Mouse (Mus musculus): ENCODE measurements around the gene Kap. TPM values are rescaled to one million over a fixed set of nuclear protein-coding genes. Genes with fewer than 3 reads are reported as not detected.

Gene Kap
- not detected in 2 replicates for polyA plus RNA-seq (2014; fragmentation: Nextera tagmentation; extraction: Ambion mirVana)

GRCm38 (mm10) chr6:133853526-133853925 is at the start of gene Kap:
Gene Kap, minus strand, starts transcription at chr6:133853762.
- Histone ChIP-seq H3K4me2 (no peak within 1 kb of the TSS), H3K4me3 (ENCODE audit: low read depth, low read length) (no peak within 1 kb of the TSS), H3K9me3 (replicated peaks; ENCODE audit: control insufficient read depth, low read length) (no peaks in the 10 kb centered on the region), H3K27me3 (ENCODE audit: control insufficient read depth, insufficient read depth, low read length) (no peaks in the 10 kb centered on the region), H3K4me1 (ENCODE audit: control insufficient read depth, insufficient read depth, low read length) (no peaks in the 10 kb centered on the region), H3K27ac (ENCODE audit: low read depth, low read length) (no peak within 1 kb of the TSS), H3K9ac (ENCODE audit: low read depth, low read length) (no peak within 1 kb of the TSS), H3K36me3 (ENCODE audit: control insufficient read depth, insufficient read depth, low read length) (no peaks in the 10 kb centered on the region)
- ATAC-seq (replicated peaks; ENCODE audit: insufficient number of reproducible peaks, low FRiP score, low TSS enrichment): no peak
- 75% methylated on average over 1 of the region's 1 CpGs for WGBS (ENCODE audit: insufficient replicate concordance)

DNA sequence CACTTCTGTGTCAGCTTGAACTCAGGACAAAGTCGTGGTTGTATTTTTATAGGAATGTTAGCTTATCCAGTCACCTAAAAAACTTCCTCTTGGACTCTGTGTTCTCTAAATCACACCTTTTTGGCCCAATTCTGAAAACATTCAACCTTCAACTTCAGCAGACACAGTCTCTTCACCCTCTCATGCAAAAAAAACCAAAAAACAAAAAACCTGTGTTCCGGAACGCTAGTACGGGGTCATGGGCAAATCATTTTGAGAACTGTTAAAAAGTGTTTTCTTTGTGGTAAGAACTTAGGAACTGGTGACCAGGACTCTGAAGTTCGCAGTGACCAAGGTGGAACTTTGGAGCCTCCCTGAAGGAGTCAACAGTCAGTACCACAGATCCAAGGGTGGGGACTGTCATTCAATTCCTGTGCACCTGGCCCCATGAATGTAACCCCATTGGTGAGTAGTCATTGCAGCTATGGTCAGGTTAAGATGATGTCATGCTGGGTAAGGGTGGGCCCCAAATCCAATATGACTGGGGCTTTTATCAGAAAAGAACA is 32.4 kb upstream of the Kap start:
- Histone ChIP-seq H3K9ac (ENCODE audit: low read depth, low read length) (no peak overlapping the region), H3K9me3 (replicated peaks; ENCODE audit: control insufficient read depth, low read length) (no peaks in the 10 kb centered on the region), H3K36me3 (ENCODE audit: control insufficient read depth, insufficient read depth, low read length) (no peaks in the 10 kb centered on the region), H3K27me3 (ENCODE audit: control insufficient read depth, insufficient read depth, low read length) (no peaks in the 10 kb centered on the region), H3K4me3 (ENCODE audit: low read depth, low read length) (no peak overlapping the region), H3K27ac (ENCODE audit: low read depth, low read length) (no peak overlapping the region), H3K4me1 (ENCODE audit: control insufficient read depth, insufficient read depth, low read length) (no peaks in the 10 kb centered on the region), H3K4me2 (no peak overlapping the region)
- no peak for ATAC-seq (replicated peaks; ENCODE audit: insufficient number of reproducible peaks, low FRiP score, low TSS enrichment)
- WGBS (ENCODE audit: insufficient replicate concordance): 86% methylated on average over 5 of the region's 5 CpGs

DNA sequence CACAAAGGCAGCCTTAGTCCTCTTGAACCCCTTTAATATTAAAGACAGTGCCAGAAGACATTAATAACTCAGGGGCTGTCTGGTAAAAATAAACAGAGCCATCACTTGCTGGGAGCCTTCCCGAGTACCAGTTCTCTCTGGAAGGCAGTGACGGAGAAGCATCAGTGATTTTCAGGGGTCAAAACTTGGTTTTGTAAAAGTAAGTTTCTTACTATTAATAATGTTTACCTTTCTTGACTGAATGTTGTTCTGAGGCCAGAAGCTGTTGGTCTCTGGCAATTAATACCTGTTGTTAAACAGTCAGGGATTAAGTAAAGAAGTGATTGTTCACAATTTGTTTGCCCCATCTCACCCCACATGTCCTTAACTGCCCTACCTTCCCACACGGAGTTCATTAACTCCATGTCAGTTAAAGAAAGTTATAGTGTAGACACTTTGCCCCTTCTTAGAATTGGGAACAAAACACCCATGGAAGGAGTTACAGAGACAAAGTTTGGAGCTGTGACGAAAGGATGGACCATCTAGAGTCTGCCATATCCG is 30.0 kb upstream of the Kap start:
- Histone ChIP-seq H3K27ac (ENCODE audit: low read depth, low read length) (no peak overlapping the region), H3K27me3 (ENCODE audit: control insufficient read depth, insufficient read depth, low read length) (no peaks in the 10 kb centered on the region), H3K4me2 (no peak overlapping the region), H3K4me3 (ENCODE audit: low read depth, low read length) (no peak overlapping the region), H3K36me3 (ENCODE audit: control insufficient read depth, insufficient read depth, low read length) (no peaks in the 10 kb centered on the region), H3K9ac (ENCODE audit: low read depth, low read length) (no peak overlapping the region), H3K9me3 (replicated peaks; ENCODE audit: control insufficient read depth, low read length) (no peaks in the 10 kb centered on the region), H3K4me1 (ENCODE audit: control insufficient read depth, insufficient read depth, low read length) (no peaks in the 10 kb centered on the region)
- 72% methylated on average over 5 of the region's 5 CpGs for WGBS (ENCODE audit: insufficient replicate concordance)
- ATAC-seq (replicated peaks; ENCODE audit: insufficient number of reproducible peaks, low FRiP score, low TSS enrichment): no peak

GRCm38 (mm10) chr6:133875906-133876462 is 22.4 kb upstream of the Kap start:
- H3K4me2 ChIP-seq: no peak overlapping the region
- no peak overlapping the region for H3K4me3 ChIP-seq (ENCODE audit: low read depth, low read length)
- no peaks in the 10 kb centered on the region for H3K4me1 ChIP-seq (ENCODE audit: control insufficient read depth, insufficient read depth, low read length)
- H3K27ac ChIP-seq (ENCODE audit: low read depth, low read length): no peak overlapping the region
- WGBS (ENCODE audit: insufficient replicate concordance): 29% methylated on average over 12 of the region's 12 CpGs
- ATAC-seq (replicated peaks; ENCODE audit: insufficient number of reproducible peaks, low FRiP score, low TSS enrichment): no peak
- no peaks in the 10 kb centered on the region for H3K27me3 ChIP-seq (ENCODE audit: control insufficient read depth, insufficient read depth, low read length)
- no peaks in the 10 kb centered on the region for H3K9me3 ChIP-seq (replicated peaks; ENCODE audit: control insufficient read depth, low read length)
- no peak overlapping the region for H3K9ac ChIP-seq (ENCODE audit: low read depth, low read length)
- H3K36me3 ChIP-seq (ENCODE audit: control insufficient read depth, insufficient read depth, low read length): no peaks in the 10 kb centered on the region

- H3K4me1 ChIP-seq (ENCODE audit: control insufficient read depth, insufficient read depth, low read length): no peaks in the 10 kb centered on the region
- no peaks in the 10 kb centered on the region for H3K27me3 ChIP-seq (ENCODE audit: control insufficient read depth, insufficient read depth, low read length)
- H3K27ac ChIP-seq (ENCODE audit: low read depth, low read length): no peak overlapping the region
- no peak overlapping the region for H3K4me3 ChIP-seq (ENCODE audit: low read depth, low read length)
- no peak overlapping the region for H3K9ac ChIP-seq (ENCODE audit: low read depth, low read length)
- no peak overlapping the region for H3K4me2 ChIP-seq
- WGBS (ENCODE audit: insufficient replicate concordance): 62% methylated on average over 2 of the region's 2 CpGs
- no peaks in the 10 kb centered on the region for H3K36me3 ChIP-seq (ENCODE audit: control insufficient read depth, insufficient read depth, low read length)
- no peak for ATAC-seq (replicated peaks; ENCODE audit: insufficient number of reproducible peaks, low FRiP score, low TSS enrichment)
- no peaks in the 10 kb centered on the region for H3K9me3 ChIP-seq (replicated peaks; ENCODE audit: control insufficient read depth, low read length)
Measured at GRCm38 (mm10) chr6:133872667-133873066, 19.1 kb upstream of the Kap start.

DNA sequence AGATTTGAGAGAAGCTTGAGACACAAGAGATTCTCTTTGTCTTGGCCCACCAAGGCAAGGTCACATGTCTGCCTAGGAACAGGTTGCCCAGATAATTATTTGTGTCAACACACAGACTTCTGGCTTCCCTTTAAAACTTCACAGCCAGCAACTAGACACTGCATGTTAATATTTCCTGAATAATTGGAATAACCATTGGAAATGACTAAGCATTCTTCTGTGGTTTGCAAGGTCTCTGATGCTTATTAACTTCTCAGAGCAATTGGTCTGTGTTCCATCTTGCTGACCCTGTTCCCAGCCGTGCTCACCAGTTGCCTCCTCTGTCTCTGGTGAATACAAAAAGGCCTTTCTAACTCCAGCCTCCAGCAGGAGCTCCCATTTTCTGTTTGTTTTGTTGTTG is 17.6 kb upstream of the Kap start:
- Histone ChIP-seq H3K4me3 (ENCODE audit: low read depth, low read length) (no peak overlapping the region), H3K9me3 (replicated peaks; ENCODE audit: control insufficient read depth, low read length) (no peaks in the 10 kb centered on the region), H3K9ac (ENCODE audit: low read depth, low read length) (no peak overlapping the region), H3K4me1 (ENCODE audit: control insufficient read depth, insufficient read depth, low read length) (no peaks in the 10 kb centered on the region), H3K4me2 (no peak overlapping the region), H3K36me3 (ENCODE audit: control insufficient read depth, insufficient read depth, low read length) (no peaks in the 10 kb centered on the region), H3K27me3 (ENCODE audit: control insufficient read depth, insufficient read depth, low read length) (no peaks in the 10 kb centered on the region), H3K27ac (ENCODE audit: low read depth, low read length) (no peak overlapping the region)
- WGBS (ENCODE audit: insufficient replicate concordance): 54% methylated on average over 1 of the region's 1 CpGs
- ATAC-seq (replicated peaks; ENCODE audit: insufficient number of reproducible peaks, low FRiP score, low TSS enrichment): no peak

DNA sequence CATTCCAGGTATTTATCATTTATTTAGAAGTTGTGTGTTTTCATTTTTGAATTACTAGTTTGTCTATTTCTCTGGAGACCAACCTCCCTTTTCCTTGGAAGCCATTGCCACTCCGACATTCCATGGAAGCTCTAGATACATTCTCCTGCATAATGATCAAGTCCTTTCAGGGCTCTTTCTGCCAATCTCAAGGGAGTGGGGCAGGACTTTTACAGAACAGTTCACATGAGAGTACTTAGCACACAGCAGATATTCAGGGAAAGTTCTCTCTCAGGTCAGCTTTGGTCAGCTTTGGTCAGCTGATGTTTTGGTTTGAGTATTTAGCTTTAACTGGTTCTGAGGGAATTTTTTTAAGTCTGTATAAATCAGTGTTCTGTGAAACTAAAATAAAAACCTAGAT is 14.8 kb upstream of the Kap start:
- H3K9me3 ChIP-seq (replicated peaks; ENCODE audit: control insufficient read depth, low read length): no peaks in the 10 kb centered on the region
- 75% methylated on average over 1 of the region's 1 CpGs for WGBS (ENCODE audit: insufficient replicate concordance)
- no peak overlapping the region for H3K9ac ChIP-seq (ENCODE audit: low read depth, low read length)
- H3K27ac ChIP-seq (ENCODE audit: low read depth, low read length): no peak overlapping the region
- no peaks in the 10 kb centered on the region for H3K36me3 ChIP-seq (ENCODE audit: control insufficient read depth, insufficient read depth, low read length)
- H3K4me1 ChIP-seq (ENCODE audit: control insufficient read depth, insufficient read depth, low read length): no peaks in the 10 kb centered on the region
- ATAC-seq (replicated peaks; ENCODE audit: insufficient number of reproducible peaks, low FRiP score, low TSS enrichment): no peak
- no peaks in the 10 kb centered on the region for H3K27me3 ChIP-seq (ENCODE audit: control insufficient read depth, insufficient read depth, low read length)
- H3K4me3 ChIP-seq (ENCODE audit: low read depth, low read length): no peak overlapping the region
- H3K4me2 ChIP-seq: no peak overlapping the region

- no peak overlapping the region for H3K27ac ChIP-seq (ENCODE audit: low read depth, low read length)
- H3K27me3 ChIP-seq (ENCODE audit: control insufficient read depth, insufficient read depth, low read length): no peaks in the 10 kb centered on the region
- no peak overlapping the region for H3K4me3 ChIP-seq (ENCODE audit: low read depth, low read length)
- H3K4me2 ChIP-seq: no peak overlapping the region
- WGBS (ENCODE audit: insufficient replicate concordance): 72% methylated on average over 2 of the region's 2 CpGs
- H3K9ac ChIP-seq (ENCODE audit: low read depth, low read length): no peak overlapping the region
- H3K9me3 ChIP-seq (replicated peaks; ENCODE audit: control insufficient read depth, low read length): no peaks in the 10 kb centered on the region
- no peaks in the 10 kb centered on the region for H3K36me3 ChIP-seq (ENCODE audit: control insufficient read depth, insufficient read depth, low read length)
- ATAC-seq (replicated peaks; ENCODE audit: insufficient number of reproducible peaks, low FRiP score, low TSS enrichment): no peak
- H3K4me1 ChIP-seq (ENCODE audit: control insufficient read depth, insufficient read depth, low read length): no peaks in the 10 kb centered on the region
Measured at GRCm38 (mm10) chr6:133855871-133856270, 2.3 kb upstream of the Kap start.

DNA sequence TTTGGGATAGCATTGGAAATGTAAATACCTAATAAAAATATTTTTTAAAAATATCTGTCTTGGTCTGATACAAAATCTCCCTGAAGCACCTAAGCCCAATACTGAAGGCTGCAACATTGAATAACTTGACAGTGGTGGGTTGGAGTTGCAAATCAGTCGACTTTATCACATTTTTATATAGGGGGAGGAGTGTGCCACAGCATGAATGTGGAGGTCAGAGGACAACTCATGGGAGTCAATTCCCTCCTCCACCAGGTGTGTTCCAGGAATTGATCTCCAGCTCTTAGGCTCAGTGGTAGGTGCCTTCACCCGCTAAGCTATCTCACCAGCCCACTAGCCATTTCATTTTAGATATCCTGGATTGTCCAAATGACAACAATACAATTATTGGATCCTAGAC is 4.2 kb downstream of the Kap start:
- Histone ChIP-seq H3K4me2 (no peak overlapping the region), H3K36me3 (ENCODE audit: control insufficient read depth, insufficient read depth, low read length) (no peaks in the 10 kb centered on the region), H3K27me3 (ENCODE audit: control insufficient read depth, insufficient read depth, low read length) (no peaks in the 10 kb centered on the region), H3K9ac (ENCODE audit: low read depth, low read length) (no peak overlapping the region), H3K27ac (ENCODE audit: low read depth, low read length) (no peak overlapping the region), H3K9me3 (replicated peaks; ENCODE audit: control insufficient read depth, low read length) (no peaks in the 10 kb centered on the region), H3K4me1 (ENCODE audit: control insufficient read depth, insufficient read depth, low read length) (no peaks in the 10 kb centered on the region), H3K4me3 (ENCODE audit: low read depth, low read length) (no peak overlapping the region)
- 64% methylated on average over 2 of the region's 2 CpGs for WGBS (ENCODE audit: insufficient replicate concordance)
- ATAC-seq (replicated peaks; ENCODE audit: insufficient number of reproducible peaks, low FRiP score, low TSS enrichment): no peak

All from heart, embryonic 11.5 days (tissue).